8 mouse cellular contexts compared by ENCODE assay signal in genomic region chr12:72407146-72407545, GRCm38 (mm10). TPM values are rescaled to one million over a fixed set of nuclear protein-coding genes. Genes with fewer than 3 reads are reported as not detected.
DNase-seq lines count a peak whose midpoint lies in the region; ATAC-seq lines count a peak whose summit lies in the region.

No protein-coding gene starts in this region.

- DNase-seq in heart, adult 8-10 months (ENCODE audit: low spot score), result no peak
- DNase-seq in cerebellum, postnatal 14 days, result peak; percentile 54 to 56
- DNase-seq in liver, embryonic 13.5 days, result no peak
- peak; percentile 37 for DNase-seq in right cerebral cortex, postnatal 25 days
- no peak for DNase-seq in ovary, postnatal 36 days (ENCODE audit: low spot score)
- no peak for DNase-seq in kidney, postnatal 36 days

- no peak overlapping the region for H3K27ac ChIP-seq in heart, embryonic 12.5 days (ENCODE audit: poor library complexity, severe bottlenecking)
- H3K27ac ChIP-seq in hindbrain, embryonic 15.5 days (replicated peaks), result peak overlapping the region; percentile 90
- H3K27ac ChIP-seq in liver, embryonic 13.5 days, result no peak overlapping the region

- WGBS in heart, embryonic 12.5 days, result 10% methylated on average over 11 of the region's 11 CpGs
- 6% methylated on average over 11 of the region's 11 CpGs for WGBS in hindbrain, embryonic 15.5 days
- WGBS in liver, embryonic 13.5 days (ENCODE audit: insufficient replicate concordance), result 11% methylated on average over 11 of the region's 11 CpGs

- no peak overlapping the region for H3K9ac ChIP-seq in heart, embryonic 12.5 days
- H3K9ac ChIP-seq in hindbrain, embryonic 15.5 days, result peak overlapping the region; percentile 89
- no peak overlapping the region for H3K9ac ChIP-seq in liver, embryonic 13.5 days

- peak overlapping the region; percentile 69 for H3K4me3 ChIP-seq in heart, embryonic 12.5 days
- peak overlapping the region; percentile 89 for H3K4me3 ChIP-seq in hindbrain, embryonic 15.5 days
- H3K4me3 ChIP-seq in liver, embryonic 13.5 days (replicated peaks), result peak overlapping the region; percentile 50; the same call in 1 of the 2 replicates

- H3K27me3 ChIP-seq in heart, embryonic 12.5 days (replicated peaks), result peaks cover 22% of the 10 kb centered on the region
- H3K27me3 ChIP-seq in hindbrain, embryonic 15.5 days, result no peaks in the 10 kb centered on the region
- H3K27me3 ChIP-seq in liver, embryonic 13.5 days, result peaks cover 33% of the 10 kb centered on the region

- no peaks in the 10 kb centered on the region for H3K9me3 ChIP-seq in heart, embryonic 12.5 days (replicated peaks)
- H3K9me3 ChIP-seq in hindbrain, embryonic 15.5 days, result no peaks in the 10 kb centered on the region
- H3K9me3 ChIP-seq in liver, embryonic 13.5 days (replicated peaks), result no peaks in the 10 kb centered on the region

- no peak for ATAC-seq in heart, embryonic 12.5 days (ENCODE audit: insufficient number of reproducible peaks, low FRiP score)
- ATAC-seq in hindbrain, embryonic 15.5 days (ENCODE audit: low FRiP score, low read depth), result peak; percentile 47; the same call in 1 of the 2 replicates
- no peak for ATAC-seq in liver, embryonic 13.5 days (ENCODE audit: low read depth)

- H3K4me1 ChIP-seq in heart, embryonic 12.5 days (replicated peaks), result peaks cover 15% of the 10 kb centered on the region
- peaks cover 20% of the 10 kb centered on the region for H3K4me1 ChIP-seq in hindbrain, embryonic 15.5 days (replicated peaks)
- peaks cover 11% of the 10 kb centered on the region for H3K4me1 ChIP-seq in liver, embryonic 13.5 days (replicated peaks)

- peak overlapping the region; percentile 99 for H3K4me2 ChIP-seq in heart, embryonic 12.5 days
- H3K4me2 ChIP-seq in hindbrain, embryonic 15.5 days, result peak overlapping the region; percentile 80
- peak overlapping the region; percentile 64; the same call in 1 of the 2 replicates for H3K4me2 ChIP-seq in liver, embryonic 13.5 days

- H3K36me3 ChIP-seq in heart, embryonic 12.5 days, result no peaks in the 10 kb centered on the region
- H3K36me3 ChIP-seq in hindbrain, embryonic 15.5 days, result no peaks in the 10 kb centered on the region
- H3K36me3 ChIP-seq in liver, embryonic 13.5 days, result no peaks in the 10 kb centered on the region

RNA-seq across cellular contexts. Expression of gene Rtn1, which starts 1.7 kb away (rescaled TPM):
- 18.4 and 20.1 TPM in 2 replicates for polyA plus RNA-seq in heart, embryonic 12.5 days (2016; fragmentation: Nextera tagmentation; extraction: Ambion mirVana)
- total RNA-seq in heart, adult 8-10 months (2022), result 1 to 10 TPM; 3.3 to 7.0 (median 5.0) TPM
- 2,935 and 3,200 TPM in 2 replicates for polyA plus RNA-seq in hindbrain, embryonic 15.5 days (2015; fragmentation: Nextera tagmentation; extraction: Ambion mirVana)
- polyA plus RNA-seq in liver, embryonic 13.5 days (2015; fragmentation: Nextera tagmentation; extraction: Ambion mirVana), result 2.1 and 2.9 TPM in 2 replicates

RNA-seq across cellular contexts. Expression of gene Lrrc9, which starts 34.5 kb away (rescaled TPM):
- polyA plus RNA-seq in heart, embryonic 12.5 days (2016; fragmentation: Nextera tagmentation; extraction: Ambion mirVana), result 1.6 and 1.8 TPM in 2 replicates
- under 1 TPM; 0.14 to 0.44 (median 0.23) TPM for total RNA-seq in heart, adult 8-10 months (2022)
- 3.2 and 3.8 TPM in 2 replicates for polyA plus RNA-seq in hindbrain, embryonic 15.5 days (2015; fragmentation: Nextera tagmentation; extraction: Ambion mirVana)
- polyA plus RNA-seq in liver, embryonic 13.5 days (2015; fragmentation: Nextera tagmentation; extraction: Ambion mirVana), result 0.25 and 0.35 TPM in 2 replicates

Comparison
In these comparisons a context has a peak if more than half of its experiments do, and no peak if none do; other contexts are left out.
1. DNase-seq: peak in cerebellum, postnatal 14 days (2 of 2) and right cerebral cortex, postnatal 25 days (single experiment); none in heart, adult 8-10 months (single experiment), liver, embryonic 13.5 days (single experiment), ovary, postnatal 36 days (single experiment) and kidney, postnatal 36 days (0 of 2).
2. RNA of gene Rtn1, which starts 1.7 kb away (polyA plus RNA-seq): 2,935 to 3,200 TPM in hindbrain, embryonic 15.5 days; 18.4 to 20.1 TPM in heart, embryonic 12.5 days and 2.1 to 2.9 TPM in liver, embryonic 13.5 days; every median in the first group is over 100 times any median in the second.
3. Peak in every context shown above with its lines, with median percentiles within 50 percentile points of each other: H3K4me2 ChIP-seq and H3K4me3 ChIP-seq.